Mouse (Mus musculus) heart, adult 2 months (tissue): ENCODE data around the gene Mpg. TPM values are rescaled to one million over a fixed set of nuclear protein-coding genes. Genes with fewer than 3 reads are reported as not detected.
A peak's percentile ranks its signal among the peaks of the same experiment; 100 is the strongest.
"Not testable (repeated sequence)": the region's sequence is repeated elsewhere in the genome, so short reads cannot be mapped to it uniquely, and the experiment has no call there.

ENCODE experiments used
- DNase-seq, 2 experiments: peaks; one replicate each; pipeline ENCODE4 v3.0.0; 2021
- H3K27ac ChIP-seq: fragments of 200-600 bp; 2 replicates; pipeline ENCODE4 v1.8.1; 2022
- H3K27me3 ChIP-seq: fragments of 200-500 bp; 2 replicates; pipeline ENCODE4 v1.6.1; 2012; ENCODE audit warnings: mild to moderate bottlenecking, low read length, inconsistent platforms, mixed read lengths; ENCODE audit not compliant: control insufficient read depth, insufficient read depth
- H3K36me3 ChIP-seq: fragments of 200-500 bp; 2 replicates; pipeline ENCODE4 v1.6.1; 2012; ENCODE audit warnings: low read length, inconsistent platforms; ENCODE audit not compliant: control insufficient read depth, insufficient read depth
- H3K4me1 ChIP-seq: fragments of 200-500 bp; 2 replicates; pipeline ENCODE4 v1.6.1; 2011; ENCODE audit warnings: low read length; ENCODE audit not compliant: control insufficient read depth, insufficient read depth
- H3K4me3 ChIP-seq: fragments of 200-600 bp; 2 replicates; pipeline ENCODE4 v1.8.1; 2022
- H3K79me2 ChIP-seq: fragments of 200-500 bp; replicated peaks from 2 replicates; pipeline ENCODE4 v1.6.1; 2012; ENCODE audit warnings: mild to moderate bottlenecking, inconsistent platforms, low read length, moderate library complexity, mixed read lengths; ENCODE audit not compliant: control insufficient read depth, insufficient read depth
- H3K9ac ChIP-seq: fragments of 200-500 bp; 2 replicates; pipeline ENCODE4 v1.6.1; 2012; ENCODE audit warnings: low read depth, mild to moderate bottlenecking, control low read depth, inconsistent platforms, low read length, mixed read lengths
- CTCF ChIP-seq: fragments of 200-600 bp; IDR thresholded peaks from 2 replicates; pipeline ENCODE4 v1.8.1; 2022; ENCODE audit warnings: antibody characterized with exemption, mild to moderate bottlenecking, moderate library complexity
- EP300 ChIP-seq: fragments of 200-500 bp; IDR thresholded peaks from 2 replicates; pipeline ENCODE4 v1.6.1; 2011; ENCODE audit warnings: low read depth, low read length, control low read depth; ENCODE audit not compliant: insufficient read depth
- POLR2A ChIP-seq: fragments of 200-500 bp; IDR thresholded peaks from 2 replicates; pipeline ENCODE4 v1.6.1; 2011; ENCODE audit warnings: mild to moderate bottlenecking, low read depth, low read length, control low read depth; ENCODE audit not compliant: insufficient read depth
- WGBS: fragments of 180-500 bp; shearing (Covaris S2); methylation state at CpG from one replicate; pipeline ENCODE4 v1.1.7; 2018; 5-methylcytosine and 5-hydroxymethylcytosine counted together
- intact Hi-C: fragments of 180-260 bp; cut with DNase I; formaldehyde crosslinking; loops from one replicate; pipeline ENCODE4 v1.15.1; 2025
- polyA plus RNA-seq: library from polyadenylated mRNA; depleted of rRNA; stranded (reverse); fragments of >200 nt; gene quantifications from 2 replicates; pipeline ENCODE4 v1.2.3, GENCODE M21; 2012
- total RNA-seq, 2 experiments: library from RNA; stranded (reverse); gene quantifications; 2 replicates each; pipeline ENCODE4 v1.2.3; 2021

Mpg gene
- total and polyA plus RNA-seq, 3 experiments, result 5.1 to 6.2 (median 5.2) TPM

DNA sequence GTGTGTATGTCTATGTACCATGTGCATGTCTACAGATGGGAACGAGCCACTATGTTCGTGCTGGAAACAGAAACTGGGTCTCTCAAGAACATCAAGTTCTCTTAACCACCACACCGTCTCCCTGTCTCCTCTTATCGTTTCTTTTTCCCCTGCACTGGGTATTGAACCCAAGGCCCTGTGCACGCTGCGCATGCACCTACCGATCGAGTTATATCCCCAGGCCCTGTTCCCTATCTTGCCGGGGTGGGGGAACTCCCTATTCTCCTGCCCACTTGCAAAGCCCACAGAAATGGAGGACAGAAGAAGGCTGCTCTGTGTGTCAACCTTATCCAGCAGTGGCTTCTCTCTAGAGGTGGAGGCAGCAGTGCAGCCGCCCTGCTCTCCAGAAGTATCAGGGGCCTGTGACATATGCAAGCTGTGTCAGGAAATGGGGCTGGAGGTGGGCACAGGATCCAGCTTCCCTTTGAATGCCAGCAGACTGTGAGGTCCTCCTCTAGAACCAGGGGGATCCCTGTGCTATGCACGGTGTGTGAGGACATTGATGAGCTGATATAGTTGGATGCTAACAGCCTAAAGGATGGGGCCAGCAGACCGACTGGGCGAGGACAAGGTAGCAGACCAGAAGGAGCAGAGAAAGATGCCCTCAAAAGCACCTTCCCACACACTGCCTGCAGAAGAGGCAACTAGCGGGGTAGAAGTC, 27.9 kb upstream of the Mpg start:
- Histone ChIP-seq H3K27ac (no peak overlapping the region), H3K4me1 (no peaks in the 10 kb centered on the region), H3K4me3 (no peak overlapping the region), H3K9ac (no peak overlapping the region), H3K27me3 (no peaks in the 10 kb centered on the region), H3K79me2 (no peaks in the 10 kb centered on the region), H3K36me3 (no peaks in the 10 kb centered on the region)
- TF ChIP-seq EP300, result no peak
- TF ChIP-seq CTCF, result no peak
- no peak for TF ChIP-seq POLR2A
- no peak for DNase-seq
- intact Hi-C loops, result no loop called here
- WGBS, result 68% methylated on average over 14 of the region's 14 CpGs

- no peak for TF ChIP-seq CTCF
- TF ChIP-seq EP300, result no peak
- no peak for TF ChIP-seq POLR2A
- no peak overlapping the region for H3K9ac ChIP-seq
- no peaks in the 10 kb centered on the region for H3K4me1 ChIP-seq
- WGBS, result 52% methylated on average over 6 of the region's 6 CpGs
- intact Hi-C loops, result no loop called here
- no peaks in the 10 kb centered on the region for H3K36me3 ChIP-seq
- H3K27me3 ChIP-seq, result no peaks in the 10 kb centered on the region
- no peak overlapping the region for H3K27ac ChIP-seq
- H3K79me2 ChIP-seq, result no peaks in the 10 kb centered on the region
- H3K4me3 ChIP-seq, result no peak overlapping the region
- no peak for DNase-seq
Observed at GRCm38 (mm10) chr11:32199230-32199629, 27.1 kb upstream of the Mpg start.

GRCm38 (mm10) chr11:32200075-32200601, 26.2 kb upstream of the Mpg start, which contains the start of gene Il9r:
Gene Il9r, minus strand, starts transcription at chr11:32200279.
- no peak for DNase-seq
- Histone ChIP-seq H3K27ac (no peak within 1 kb of the TSS), H3K79me2 (no peaks in the 10 kb centered on the region), H3K36me3 (no peaks in the 10 kb centered on the region), H3K27me3 (no peaks in the 10 kb centered on the region), H3K9ac (no peak within 1 kb of the TSS), H3K4me1 (no peaks in the 10 kb centered on the region), H3K4me3 (no peak within 1 kb of the TSS)
- 46% methylated on average over 10 of the region's 10 CpGs for WGBS
- TF ChIP-seq CTCF, result no peak
- TF ChIP-seq EP300, result no peak
- intact Hi-C loops, result no loop called here

- H3K27ac ChIP-seq, H3K79me2 ChIP-seq, intact Hi-C loops, H3K36me3 ChIP-seq, H3K4me1 ChIP-seq, H3K27me3 ChIP-seq, H3K9ac ChIP-seq, H3K4me3 ChIP-seq, DNase-seq: not testable (repeated sequence)
- WGBS, result 35% methylated on average over 1 of the region's 1 CpGs
- peak; percentile 41 for TF ChIP-seq CTCF
Observed at GRCm38 (mm10) chr11:32200992-32201391, 25.3 kb upstream of the Mpg start.

GRCm38 (mm10) chr11:32201922-32202685, 24.2 kb upstream of the Mpg start:
- H3K4me3 ChIP-seq, result no peak overlapping the region
- no peak for TF ChIP-seq POLR2A
- TF ChIP-seq EP300, result no peak
- TF ChIP-seq CTCF, result no peak
- no peaks in the 10 kb centered on the region for H3K36me3 ChIP-seq
- no peak for DNase-seq
- H3K27me3 ChIP-seq, result no peaks in the 10 kb centered on the region
- WGBS, result 58% methylated on average over 11 of the region's 11 CpGs
- H3K9ac ChIP-seq, result no peak overlapping the region
- intact Hi-C loops, result no loop called here
- no peaks in the 10 kb centered on the region for H3K79me2 ChIP-seq
- H3K27ac ChIP-seq, result no peak overlapping the region
- no peaks in the 10 kb centered on the region for H3K4me1 ChIP-seq

GRCm38 (mm10) chr11:32205058-32205873, 21.0 kb upstream of the Mpg start, which contains the start of gene Snrnp25:
Gene Snrnp25, plus strand, starts transcription at chr11:32205415.
- peak within 1 kb of the TSS; percentile 80 for H3K4me3 ChIP-seq
- TF ChIP-seq CTCF (peak; percentile 60), POLR2A (peak; percentile 79), EP300 (peak; percentile 41; the same call in 1 of the 2 replicates)
- under 1% methylated on average over 52 of the region's 52 CpGs for WGBS
- no peaks in the 10 kb centered on the region for H3K79me2 ChIP-seq
- no peaks in the 10 kb centered on the region for H3K36me3 ChIP-seq
- peak within 1 kb of the TSS; percentile 67 for H3K9ac ChIP-seq
- intact Hi-C loops, result no loop called here
- no peaks in the 10 kb centered on the region for H3K4me1 ChIP-seq
- peak; percentile 92 to 96 for DNase-seq
- peak within 1 kb of the TSS; percentile 31 for H3K27ac ChIP-seq
- no peaks in the 10 kb centered on the region for H3K27me3 ChIP-seq
